Mouse (Mus musculus) heart, adult 2 months (tissue): ENCODE measurements at regions not wholly inside any gene's neighbourhood (a gene's known extent, or its start where the extent isn't known, plus 50 kb on each side); places are given as distances from the start of the nearest gene placed in this dataset.

Experiments
- DNase-seq, 2 experiments: peaks; one replicate each; pipeline ENCODE4 v3.0.0; 2021
- H3K27ac ChIP-seq: fragments of 200-600 bp; 2 replicates; pipeline ENCODE4 v1.8.1; 2022
- H3K27me3 ChIP-seq: fragments of 200-500 bp; 2 replicates; pipeline ENCODE4 v1.6.1; 2012; ENCODE audit warnings: mild to moderate bottlenecking, low read length, inconsistent platforms, mixed read lengths; ENCODE audit not compliant: control insufficient read depth, insufficient read depth
- H3K36me3 ChIP-seq: fragments of 200-500 bp; 2 replicates; pipeline ENCODE4 v1.6.1; 2012; ENCODE audit warnings: low read length, inconsistent platforms; ENCODE audit not compliant: control insufficient read depth, insufficient read depth
- H3K4me1 ChIP-seq: fragments of 200-500 bp; 2 replicates; pipeline ENCODE4 v1.6.1; 2011; ENCODE audit warnings: low read length; ENCODE audit not compliant: control insufficient read depth, insufficient read depth
- H3K4me3 ChIP-seq: fragments of 200-600 bp; 2 replicates; pipeline ENCODE4 v1.8.1; 2022
- H3K79me2 ChIP-seq: fragments of 200-500 bp; replicated peaks from 2 replicates; pipeline ENCODE4 v1.6.1; 2012; ENCODE audit warnings: mild to moderate bottlenecking, inconsistent platforms, low read length, moderate library complexity, mixed read lengths; ENCODE audit not compliant: control insufficient read depth, insufficient read depth
- H3K9ac ChIP-seq: fragments of 200-500 bp; 2 replicates; pipeline ENCODE4 v1.6.1; 2012; ENCODE audit warnings: low read depth, mild to moderate bottlenecking, control low read depth, inconsistent platforms, low read length, mixed read lengths
- CTCF ChIP-seq: fragments of 200-600 bp; IDR thresholded peaks from 2 replicates; pipeline ENCODE4 v1.8.1; 2022; ENCODE audit warnings: antibody characterized with exemption, mild to moderate bottlenecking, moderate library complexity
- EP300 ChIP-seq: fragments of 200-500 bp; IDR thresholded peaks from 2 replicates; pipeline ENCODE4 v1.6.1; 2011; ENCODE audit warnings: low read depth, low read length, control low read depth; ENCODE audit not compliant: insufficient read depth
- POLR2A ChIP-seq: fragments of 200-500 bp; IDR thresholded peaks from 2 replicates; pipeline ENCODE4 v1.6.1; 2011; ENCODE audit warnings: mild to moderate bottlenecking, low read depth, low read length, control low read depth; ENCODE audit not compliant: insufficient read depth
- WGBS: fragments of 180-500 bp; shearing (Covaris S2); methylation state at CpG from one replicate; pipeline ENCODE4 v1.1.7; 2018; 5-methylcytosine and 5-hydroxymethylcytosine counted together
- intact Hi-C: fragments of 180-260 bp; cut with DNase I; formaldehyde crosslinking; loops from one replicate; pipeline ENCODE4 v1.15.1; 2025

- no peak overlapping the region for H3K4me3 ChIP-seq
- intact Hi-C loops, result loop anchor here (5.0 kb wide), 1 partner anchor 440 kb away; no protein-coding TSS in a partner anchor
- H3K36me3 ChIP-seq, result peaks cover 2% of the 10 kb centered on the region; the same call in 1 of the 2 replicates
- WGBS, result 46% methylated on average over 6 of the region's 6 CpGs
- H3K4me1 ChIP-seq, result peaks cover 13% of the 10 kb centered on the region
- no peaks in the 10 kb centered on the region for H3K79me2 ChIP-seq
- no peaks in the 10 kb centered on the region for H3K27me3 ChIP-seq
- H3K27ac ChIP-seq, result peak overlapping the region; percentile 90
- H3K9ac ChIP-seq, result no peak overlapping the region
- peak; percentile 49 to 71 for DNase-seq
- no peak for TF ChIP-seq CTCF
- TF ChIP-seq POLR2A, result peak; percentile 57; the same call in 1 of the 2 replicates
- TF ChIP-seq EP300, result peak; percentile 93
Measured at GRCm38 (mm10) chr4:55672288-55672687, 140.0 kb upstream of the Klf4 start.

GRCm38 (mm10) chr4:55670258-55670657 lies 138.0 kb upstream of the Klf4 start:
- H3K4me1 ChIP-seq, result peaks cover 13% of the 10 kb centered on the region
- peak in 1 of 2 experiments; percentile 31 for DNase-seq
- peaks cover 2% of the 10 kb centered on the region; the same call in 1 of the 2 replicates for H3K36me3 ChIP-seq
- H3K79me2 ChIP-seq, result no peaks in the 10 kb centered on the region
- no peak overlapping the region for H3K4me3 ChIP-seq
- intact Hi-C loops, result loop anchor here (2.0 to 5.0 kb wide), 2 partner anchors 23 to 442 kb away; no protein-coding TSS in a partner anchor
- no peak overlapping the region for H3K9ac ChIP-seq
- no peaks in the 10 kb centered on the region for H3K27me3 ChIP-seq
- TF ChIP-seq EP300 (no peak), CTCF (no peak), POLR2A (no peak)
- H3K27ac ChIP-seq, result peak overlapping the region; percentile 90
- WGBS, result 35% methylated on average over 4 of the region's 4 CpGs

- Histone ChIP-seq H3K27me3 (no peaks in the 10 kb centered on the region; the same call in 1 of the 2 replicates), H3K79me2 (no peaks in the 10 kb centered on the region), H3K4me1 (peaks cover 7% of the 10 kb centered on the region), H3K9ac (no peak overlapping the region), H3K36me3 (no peaks in the 10 kb centered on the region), H3K27ac (no peak overlapping the region), H3K4me3 (no peak overlapping the region)
- DNase-seq, result no peak
- WGBS, result 83% methylated on average over 4 of the region's 4 CpGs
- no peak for TF ChIP-seq EP300
- no peak for TF ChIP-seq CTCF
- no peak for TF ChIP-seq POLR2A
- intact Hi-C loops, result no loop called here
Measured at GRCm38 (mm10) chr4:55664822-55665221, 132.6 kb upstream of the Klf4 start.

DNA sequence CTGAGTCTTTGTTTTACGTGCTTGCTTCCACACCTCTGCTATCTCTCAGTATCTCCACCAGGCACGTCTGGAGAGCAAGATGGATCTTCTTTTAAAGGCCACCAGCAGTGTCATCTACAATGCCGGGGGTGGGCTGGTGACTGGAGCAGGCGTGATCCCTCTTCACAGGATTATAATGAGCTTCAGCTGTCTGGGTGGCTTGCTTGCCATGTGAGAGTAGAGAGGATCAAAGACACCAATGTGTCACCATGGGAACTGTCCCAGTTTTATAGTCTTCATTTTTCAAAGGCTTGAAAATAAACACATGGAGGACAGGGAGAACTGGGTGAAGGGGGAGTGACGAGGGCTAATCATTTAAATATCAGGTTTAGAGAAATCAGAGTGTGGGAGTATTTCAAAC lies 131.6 kb upstream of the Klf4 start:
- no peak for TF ChIP-seq POLR2A
- Histone ChIP-seq H3K4me1 (peaks cover 5% of the 10 kb centered on the region), H3K9ac (no peak overlapping the region), H3K27ac (no peak overlapping the region), H3K79me2 (no peaks in the 10 kb centered on the region), H3K36me3 (no peaks in the 10 kb centered on the region), H3K27me3 (no peaks in the 10 kb centered on the region; the same call in 1 of the 2 replicates), H3K4me3 (no peak overlapping the region)
- 70% methylated on average over 5 of the region's 5 CpGs for WGBS
- intact Hi-C loops, result no loop called here
- no peak for DNase-seq

DNA sequence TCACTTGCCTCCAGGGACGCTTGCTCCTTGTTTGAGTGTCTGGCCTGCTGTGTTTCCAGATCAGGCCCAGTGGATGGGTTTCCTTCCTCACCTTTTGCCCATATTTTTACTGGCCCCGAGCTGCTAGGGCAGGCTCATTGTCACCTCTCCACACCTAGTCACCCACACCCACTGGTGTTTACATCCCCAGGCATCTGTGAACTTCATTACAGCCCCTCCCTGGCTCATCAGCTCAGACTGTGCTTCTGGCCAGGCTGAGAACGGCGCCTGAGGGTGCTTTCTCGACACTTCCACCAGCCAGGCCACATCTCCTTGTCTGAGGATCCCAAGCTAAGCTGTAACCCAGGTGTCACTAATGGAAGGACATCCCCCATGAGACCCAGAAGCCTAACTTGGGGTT lies 129.8 kb upstream of the Klf4 start:
- TF ChIP-seq EP300 (peak; percentile 98), POLR2A (peak; percentile 33; the same call in 1 of the 2 replicates), CTCF (no peak)
- no peak overlapping the region for H3K9ac ChIP-seq
- H3K27me3 ChIP-seq, result no peaks in the 10 kb centered on the region; the same call in 1 of the 2 replicates
- H3K79me2 ChIP-seq, result no peaks in the 10 kb centered on the region
- H3K36me3 ChIP-seq, result no peaks in the 10 kb centered on the region
- no peaks in the 10 kb centered on the region; the same call in 1 of the 2 replicates for H3K4me1 ChIP-seq
- intact Hi-C loops, result no loop called here
- WGBS, result 60% methylated on average over 5 of the region's 5 CpGs
- peak overlapping the region; percentile 74 for H3K27ac ChIP-seq
- no peak overlapping the region for H3K4me3 ChIP-seq
- peak; percentile 60 to 77 for DNase-seq

GRCm38 (mm10) chr4:55658904-55659303 lies 126.6 kb upstream of the Klf4 start:
- H3K4me1 ChIP-seq, result no peaks in the 10 kb centered on the region; the same call in 1 of the 2 replicates
- H3K4me3 ChIP-seq, result no peak overlapping the region
- intact Hi-C loops, result no loop called here
- WGBS, result 82% methylated on average over 6 of the region's 6 CpGs
- TF ChIP-seq CTCF, result no peak
- no peak for TF ChIP-seq POLR2A
- no peak for TF ChIP-seq EP300
- no peak for DNase-seq
- H3K9ac ChIP-seq, result no peak overlapping the region
- no peaks in the 10 kb centered on the region for H3K36me3 ChIP-seq
- no peaks in the 10 kb centered on the region for H3K79me2 ChIP-seq
- no peaks in the 10 kb centered on the region for H3K27me3 ChIP-seq
- H3K27ac ChIP-seq, result no peak overlapping the region
